Mouse (Mus musculus): Measurements from ENCODE around the gene Poc1a. TPM values are rescaled to one million over a fixed set of nuclear protein-coding genes. Genes with fewer than 3 reads are reported as not detected.

Gene Poc1a
- polyA plus RNA-seq, 1 experiment from 2014 or later, result 25.2 TPM

- Histone ChIP-seq H3K27me3 (ENCODE audit: control insufficient read depth, insufficient read depth, low read length) (no peaks in the 10 kb centered on the region), H3K4me2 (replicated peaks; ENCODE audit: low read depth, low read length) (no peak overlapping the region), H3K4me3 (ENCODE audit: low read depth, low read length) (no peak overlapping the region), H3K4me1 (ENCODE audit: control insufficient read depth, insufficient read depth, low read length) (peaks cover 47% of the 10 kb centered on the region), H3K36me3 (ENCODE audit: control insufficient read depth, insufficient read depth, low read length) (no peaks in the 10 kb centered on the region), H3K9me3 (ENCODE audit: control insufficient read depth, low read depth, low read length) (no peaks in the 10 kb centered on the region), H3K27ac (ENCODE audit: low read length) (no peak overlapping the region; the same call in 1 of the 2 replicates), H3K9ac (replicated peaks; ENCODE audit: low read depth, low read length) (no peak overlapping the region)
- 85% methylated on average over 4 of the region's 4 CpGs for WGBS
- ATAC-seq (ENCODE audit: insufficient number of reproducible peaks, insufficient read depth, low FRiP score, low read depth), result no peak
These were observed 58.9 kb downstream of the Poc1a start for GRCm38 (mm10) chr9:106339730-106340129.

- H3K9me3 ChIP-seq (ENCODE audit: control insufficient read depth, low read depth, low read length), result no peaks in the 10 kb centered on the region
- peaks cover 55% of the 10 kb centered on the region for H3K4me1 ChIP-seq (ENCODE audit: control insufficient read depth, insufficient read depth, low read length)
- WGBS, result 35% methylated on average over 13 of the region's 13 CpGs
- peak overlapping the region; percentile 82 for H3K27ac ChIP-seq (ENCODE audit: low read length)
- peak; percentile 47; the same call in 1 of the 2 replicates for ATAC-seq (ENCODE audit: insufficient number of reproducible peaks, insufficient read depth, low FRiP score, low read depth)
- H3K27me3 ChIP-seq (ENCODE audit: control insufficient read depth, insufficient read depth, low read length), result no peaks in the 10 kb centered on the region
- no peak overlapping the region for H3K4me2 ChIP-seq (replicated peaks; ENCODE audit: low read depth, low read length)
- H3K4me3 ChIP-seq (ENCODE audit: low read depth, low read length), result no peak overlapping the region
- no peaks in the 10 kb centered on the region for H3K36me3 ChIP-seq (ENCODE audit: control insufficient read depth, insufficient read depth, low read length)
- no peak overlapping the region for H3K9ac ChIP-seq (replicated peaks; ENCODE audit: low read depth, low read length)
These were observed 59.8 kb downstream of the Poc1a start for GRCm38 (mm10) chr9:106340501-106341312.

GRCm38 (mm10) chr9:106341313-106341686, 60.4 kb downstream of the Poc1a start:
- H3K9me3 ChIP-seq (ENCODE audit: control insufficient read depth, low read depth, low read length), result no peaks in the 10 kb centered on the region
- H3K4me2 ChIP-seq (replicated peaks; ENCODE audit: low read depth, low read length), result no peak overlapping the region
- WGBS, result 44% methylated on average over 3 of the region's 3 CpGs
- H3K36me3 ChIP-seq (ENCODE audit: control insufficient read depth, insufficient read depth, low read length), result no peaks in the 10 kb centered on the region
- peak overlapping the region; percentile 82 for H3K27ac ChIP-seq (ENCODE audit: low read length)
- ATAC-seq (ENCODE audit: insufficient number of reproducible peaks, insufficient read depth, low FRiP score, low read depth), result no peak
- H3K27me3 ChIP-seq (ENCODE audit: control insufficient read depth, insufficient read depth, low read length), result no peaks in the 10 kb centered on the region
- peaks cover 55% of the 10 kb centered on the region for H3K4me1 ChIP-seq (ENCODE audit: control insufficient read depth, insufficient read depth, low read length)
- no peak overlapping the region for H3K4me3 ChIP-seq (ENCODE audit: low read depth, low read length)
- H3K9ac ChIP-seq (replicated peaks; ENCODE audit: low read depth, low read length), result no peak overlapping the region

- Histone ChIP-seq H3K36me3 (ENCODE audit: control insufficient read depth, insufficient read depth, low read length) (no peaks in the 10 kb centered on the region), H3K4me3 (ENCODE audit: low read depth, low read length) (no peak overlapping the region), H3K9ac (replicated peaks; ENCODE audit: low read depth, low read length) (no peak overlapping the region), H3K27ac (ENCODE audit: low read length) (no peak overlapping the region; the same call in 1 of the 2 replicates), H3K4me2 (replicated peaks; ENCODE audit: low read depth, low read length) (no peak overlapping the region), H3K4me1 (ENCODE audit: control insufficient read depth, insufficient read depth, low read length) (peaks cover 50% of the 10 kb centered on the region), H3K9me3 (ENCODE audit: control insufficient read depth, low read depth, low read length) (no peaks in the 10 kb centered on the region), H3K27me3 (ENCODE audit: control insufficient read depth, insufficient read depth, low read length) (no peaks in the 10 kb centered on the region)
- WGBS, result 85% methylated on average over 9 of the region's 9 CpGs
- no peak for ATAC-seq (ENCODE audit: insufficient number of reproducible peaks, insufficient read depth, low FRiP score, low read depth)
These were observed 61.7 kb downstream of the Poc1a start for GRCm38 (mm10) chr9:106342573-106342972.

- Histone ChIP-seq H3K4me2 (replicated peaks; ENCODE audit: low read depth, low read length) (0 out of 2 replicates have a peak overlapping the region, but pooled peaks have one; percentile 14), H3K36me3 (ENCODE audit: control insufficient read depth, insufficient read depth, low read length) (no peaks in the 10 kb centered on the region), H3K4me3 (ENCODE audit: low read depth, low read length) (no peak overlapping the region), H3K27ac (ENCODE audit: low read length) (peak overlapping the region; percentile 33; the same call in 1 of the 2 replicates), H3K27me3 (ENCODE audit: control insufficient read depth, insufficient read depth, low read length) (no peaks in the 10 kb centered on the region), H3K9ac (replicated peaks; ENCODE audit: low read depth, low read length) (no peak overlapping the region; the same call in 1 of the 2 replicates), H3K4me1 (ENCODE audit: control insufficient read depth, insufficient read depth, low read length) (peaks cover 30% of the 10 kb centered on the region; the same call in 1 of the 2 replicates), H3K9me3 (ENCODE audit: control insufficient read depth, low read depth, low read length) (no peaks in the 10 kb centered on the region)
- 0 out of 2 replicates have a peak, but pooled peaks have one; percentile 62 for ATAC-seq (ENCODE audit: insufficient number of reproducible peaks, insufficient read depth, low FRiP score, low read depth)
- 40% methylated on average over 6 of the region's 6 CpGs for WGBS
These were observed 64.3 kb downstream of the Poc1a start for GRCm38 (mm10) chr9:106345167-106345566.

GRCm38 (mm10) chr9:106345630-106346029, 64.8 kb downstream of the Poc1a start:
- Histone ChIP-seq H3K4me2 (replicated peaks; ENCODE audit: low read depth, low read length) (0 out of 2 replicates have a peak overlapping the region, but pooled peaks have one; percentile 14), H3K9ac (replicated peaks; ENCODE audit: low read depth, low read length) (no peak overlapping the region)

GRCm38 (mm10) chr9:106348281-106348680, 67.4 kb downstream of the Poc1a start:
- H3K27ac ChIP-seq (ENCODE audit: low read length), result no peak overlapping the region; the same call in 1 of the 2 replicates
- ATAC-seq (ENCODE audit: insufficient number of reproducible peaks, insufficient read depth, low FRiP score, low read depth), result no peak

More at GRCm38 (mm10) chr9:106345630-106346029, 64.8 kb downstream of the Poc1a start:
- no peaks in the 10 kb centered on the region for H3K9me3 ChIP-seq (ENCODE audit: control insufficient read depth, low read depth, low read length)
- H3K4me3 ChIP-seq (ENCODE audit: low read depth, low read length), result no peak overlapping the region
- ATAC-seq (ENCODE audit: insufficient number of reproducible peaks, insufficient read depth, low FRiP score, low read depth), result no peak
- no peak overlapping the region for H3K27ac ChIP-seq (ENCODE audit: low read length)
- WGBS, result 43% methylated on average over 6 of the region's 6 CpGs
- no peaks in the 10 kb centered on the region for H3K27me3 ChIP-seq (ENCODE audit: control insufficient read depth, insufficient read depth, low read length)
- H3K36me3 ChIP-seq (ENCODE audit: control insufficient read depth, insufficient read depth, low read length), result no peaks in the 10 kb centered on the region
- H3K4me1 ChIP-seq (ENCODE audit: control insufficient read depth, insufficient read depth, low read length), result peaks cover 26% of the 10 kb centered on the region; the same call in 1 of the 2 replicates

GRCm38 (mm10) chr9:106349075-106349474, 68.2 kb downstream of the Poc1a start:
- ATAC-seq (ENCODE audit: insufficient number of reproducible peaks, insufficient read depth, low FRiP score, low read depth), result no peak
- WGBS, result 40% methylated on average over 2 of the region's 2 CpGs
- no peak overlapping the region for H3K9ac ChIP-seq (replicated peaks; ENCODE audit: low read depth, low read length)
- H3K27me3 ChIP-seq (ENCODE audit: control insufficient read depth, insufficient read depth, low read length), result no peaks in the 10 kb centered on the region
- peaks cover 20% of the 10 kb centered on the region for H3K4me1 ChIP-seq (ENCODE audit: control insufficient read depth, insufficient read depth, low read length)
- H3K4me3 ChIP-seq (ENCODE audit: low read depth, low read length), result no peak overlapping the region
- H3K27ac ChIP-seq (ENCODE audit: low read length), result no peak overlapping the region
- no peaks in the 10 kb centered on the region for H3K9me3 ChIP-seq (ENCODE audit: control insufficient read depth, low read depth, low read length)
- H3K36me3 ChIP-seq (ENCODE audit: control insufficient read depth, insufficient read depth, low read length), result no peaks in the 10 kb centered on the region
- no peak overlapping the region for H3K4me2 ChIP-seq (replicated peaks; ENCODE audit: low read depth, low read length)

More at GRCm38 (mm10) chr9:106348281-106348680, 67.4 kb downstream of the Poc1a start:
- Histone ChIP-seq H3K9me3 (ENCODE audit: control insufficient read depth, low read depth, low read length) (no peaks in the 10 kb centered on the region), H3K27me3 (ENCODE audit: control insufficient read depth, insufficient read depth, low read length) (no peaks in the 10 kb centered on the region), H3K9ac (replicated peaks; ENCODE audit: low read depth, low read length) (no peak overlapping the region), H3K36me3 (ENCODE audit: control insufficient read depth, insufficient read depth, low read length) (no peaks in the 10 kb centered on the region), H3K4me1 (ENCODE audit: control insufficient read depth, insufficient read depth, low read length) (peaks cover 15% of the 10 kb centered on the region; the same call in 1 of the 2 replicates), H3K4me3 (ENCODE audit: low read depth, low read length) (no peak overlapping the region), H3K4me2 (replicated peaks; ENCODE audit: low read depth, low read length) (no peak overlapping the region)
- 61% methylated on average over 10 of the region's 10 CpGs for WGBS
